Mouse (Mus musculus): ENCODE results near the gene P2rx4. TPM values are rescaled to one million over a fixed set of nuclear protein-coding genes. Genes with fewer than 3 reads are reported as not detected.

The P2rx4 gene
- polyA plus RNA-seq, 1 experiment from 2014 or later = 20.1 TPM

GRCm38 (mm10) chr5:122698701-122699060 is 8.7 kb upstream of the P2rx4 start:
- Histone ChIP-seq H3K9me3 (ENCODE audit: control insufficient read depth, low read length) (no peaks in the 10 kb centered on the region), H3K27ac (replicated peaks; ENCODE audit: low read depth, low read length) (no peak overlapping the region), H3K4me2 (ENCODE audit: low read depth, low read length) (no peak overlapping the region), H3K9ac (ENCODE audit: low read depth, low read length) (no peak overlapping the region), H3K4me1 (ENCODE audit: control insufficient read depth, insufficient read depth, low read length) (no peaks in the 10 kb centered on the region), H3K27me3 (replicated peaks; ENCODE audit: control insufficient read depth, insufficient read depth, low read length) (no peaks in the 10 kb centered on the region), H3K4me3 (ENCODE audit: low read depth, low read length) (no peak overlapping the region), H3K36me3 (ENCODE audit: control insufficient read depth, insufficient read depth, low read length) (no peaks in the 10 kb centered on the region)
- WGBS = 80% methylated on average over 9 of the region's 9 CpGs
- ATAC-seq (ENCODE audit: low read depth) (no peak), DNase-seq (ENCODE audit: low spot score) (no peak)

GRCm38 (mm10) chr5:122700109-122700836 is 7.1 kb upstream of the P2rx4 start:
- H3K9ac ChIP-seq (ENCODE audit: low read depth, low read length) = no peak overlapping the region
- ATAC-seq (ENCODE audit: low read depth) = no peak
- no peak overlapping the region for H3K27ac ChIP-seq (replicated peaks; ENCODE audit: low read depth, low read length)
- no peaks in the 10 kb centered on the region for H3K27me3 ChIP-seq (replicated peaks; ENCODE audit: control insufficient read depth, insufficient read depth, low read length)
- H3K4me3 ChIP-seq (ENCODE audit: low read depth, low read length) = no peak overlapping the region
- H3K9me3 ChIP-seq (ENCODE audit: control insufficient read depth, low read length) = no peaks in the 10 kb centered on the region
- no peak overlapping the region for H3K4me2 ChIP-seq (ENCODE audit: low read depth, low read length)
- no peak for DNase-seq (ENCODE audit: low spot score)
- H3K36me3 ChIP-seq (ENCODE audit: control insufficient read depth, insufficient read depth, low read length) = no peaks in the 10 kb centered on the region
- H3K4me1 ChIP-seq (ENCODE audit: control insufficient read depth, insufficient read depth, low read length) = no peaks in the 10 kb centered on the region
- WGBS = 78% methylated on average over 12 of the region's 12 CpGs

DNA sequence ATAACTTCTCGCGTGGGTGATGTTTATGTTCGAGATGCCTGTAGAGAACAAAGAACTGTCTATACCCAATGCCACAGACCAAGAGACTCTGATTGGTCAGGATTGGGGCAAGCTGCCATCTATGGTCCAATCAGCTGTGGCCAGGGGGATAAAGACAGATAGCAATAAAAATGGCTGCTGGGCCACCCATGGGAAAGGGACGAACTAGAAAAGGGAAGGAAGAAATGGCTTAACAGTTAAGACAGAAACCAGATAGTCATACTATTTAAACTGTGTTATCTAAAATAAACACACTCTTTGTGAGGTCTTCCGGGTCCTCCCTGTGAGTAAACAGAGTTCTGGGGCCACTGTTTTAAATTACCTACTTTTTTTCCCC is 6.5 kb upstream of the P2rx4 start:
- H3K36me3 ChIP-seq (ENCODE audit: control insufficient read depth, insufficient read depth, low read length) = no peaks in the 10 kb centered on the region
- H3K27ac ChIP-seq (replicated peaks; ENCODE audit: low read depth, low read length) = no peak overlapping the region
- H3K4me3 ChIP-seq (ENCODE audit: low read depth, low read length) = no peak overlapping the region
- DNase-seq (ENCODE audit: low spot score) (no peak), ATAC-seq (ENCODE audit: low read depth) (no peak)
- WGBS = 51% methylated on average over 5 of the region's 5 CpGs
- no peaks in the 10 kb centered on the region for H3K9me3 ChIP-seq (ENCODE audit: control insufficient read depth, low read length)
- H3K9ac ChIP-seq (ENCODE audit: low read depth, low read length) = no peak overlapping the region
- H3K4me1 ChIP-seq (ENCODE audit: control insufficient read depth, insufficient read depth, low read length) = no peaks in the 10 kb centered on the region
- no peak overlapping the region for H3K4me2 ChIP-seq (ENCODE audit: low read depth, low read length)
- no peaks in the 10 kb centered on the region for H3K27me3 ChIP-seq (replicated peaks; ENCODE audit: control insufficient read depth, insufficient read depth, low read length)

GRCm38 (mm10) chr5:122702156-122702555 is 5.2 kb upstream of the P2rx4 start:
- no peak overlapping the region for H3K4me3 ChIP-seq (ENCODE audit: low read depth, low read length)
- no peaks in the 10 kb centered on the region for H3K36me3 ChIP-seq (ENCODE audit: control insufficient read depth, insufficient read depth, low read length)
- no peak overlapping the region for H3K9ac ChIP-seq (ENCODE audit: low read depth, low read length)
- ATAC-seq (ENCODE audit: low read depth) = no peak
- H3K9me3 ChIP-seq (ENCODE audit: control insufficient read depth, low read length) = no peaks in the 10 kb centered on the region
- H3K4me2 ChIP-seq (ENCODE audit: low read depth, low read length) = no peak overlapping the region
- DNase-seq (ENCODE audit: low spot score) = no peak
- H3K4me1 ChIP-seq (ENCODE audit: control insufficient read depth, insufficient read depth, low read length) = peaks cover 7% of the 10 kb centered on the region
- no peak overlapping the region for H3K27ac ChIP-seq (replicated peaks; ENCODE audit: low read depth, low read length)
- WGBS = 74% methylated on average over 6 of the region's 6 CpGs
- H3K27me3 ChIP-seq (replicated peaks; ENCODE audit: control insufficient read depth, insufficient read depth, low read length) = no peaks in the 10 kb centered on the region

DNA sequence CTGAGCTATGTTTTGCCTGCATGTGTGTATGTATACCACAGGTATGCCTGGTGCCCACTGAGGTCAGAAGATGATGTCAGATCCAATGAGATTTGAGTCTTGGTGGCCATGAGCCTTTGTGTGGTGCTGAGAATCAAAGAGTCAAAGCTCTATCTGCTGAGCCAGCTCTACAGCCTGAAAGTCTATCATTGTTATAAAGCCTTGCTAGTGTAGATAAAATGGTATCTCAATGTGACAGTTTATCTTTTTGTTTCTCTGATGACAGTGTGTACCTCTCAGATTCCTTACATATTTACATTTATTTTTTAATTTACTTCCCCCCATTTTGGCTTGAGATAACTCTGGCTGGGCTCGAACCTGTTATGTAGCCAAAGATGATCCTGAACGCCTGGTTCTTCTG is 3.8 kb upstream of the P2rx4 start:
- H3K27ac ChIP-seq (replicated peaks; ENCODE audit: low read depth, low read length) = no peak overlapping the region

DNA sequence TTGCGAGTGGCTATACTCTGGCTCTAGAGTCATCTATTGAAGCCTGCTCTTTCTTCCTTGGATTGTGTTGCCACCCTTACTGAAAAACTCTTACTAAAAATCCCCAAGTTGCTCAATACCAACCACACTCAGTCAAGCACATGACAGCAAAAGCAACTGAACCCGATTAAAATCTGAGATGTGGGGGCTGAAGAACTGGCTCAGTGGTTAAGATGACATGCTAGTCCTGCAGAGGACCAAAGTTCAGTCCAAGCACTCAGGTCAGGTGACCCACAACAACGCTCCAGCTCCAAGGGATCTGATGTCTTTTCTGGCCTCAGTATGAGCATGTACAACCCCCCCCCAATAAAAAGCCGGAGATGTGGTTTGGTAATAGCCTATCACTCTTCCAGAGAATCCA is 2.8 kb upstream of the P2rx4 start:
- Histone ChIP-seq H3K27ac (replicated peaks; ENCODE audit: low read depth, low read length) (no peak overlapping the region), H3K4me1 (ENCODE audit: control insufficient read depth, insufficient read depth, low read length) (peaks cover 7% of the 10 kb centered on the region), H3K4me3 (ENCODE audit: low read depth, low read length) (no peak overlapping the region), H3K9ac (ENCODE audit: low read depth, low read length) (no peak overlapping the region), H3K27me3 (replicated peaks; ENCODE audit: control insufficient read depth, insufficient read depth, low read length) (no peaks in the 10 kb centered on the region), H3K9me3 (ENCODE audit: control insufficient read depth, low read length) (no peaks in the 10 kb centered on the region), H3K4me2 (ENCODE audit: low read depth, low read length) (no peak overlapping the region), H3K36me3 (ENCODE audit: control insufficient read depth, insufficient read depth, low read length) (no peaks in the 10 kb centered on the region)
- 86% methylated on average over 4 of the region's 4 CpGs for WGBS
- ATAC-seq (ENCODE audit: low read depth) (no peak), DNase-seq (ENCODE audit: low spot score) (no peak)

More for the DNA sequence above, 3.8 kb upstream of the P2rx4 start:
- DNase-seq (ENCODE audit: low spot score) (no peak), ATAC-seq (ENCODE audit: low read depth) (no peak)
- peaks cover 7% of the 10 kb centered on the region for H3K4me1 ChIP-seq (ENCODE audit: control insufficient read depth, insufficient read depth, low read length)
- H3K27me3 ChIP-seq (replicated peaks; ENCODE audit: control insufficient read depth, insufficient read depth, low read length) = no peaks in the 10 kb centered on the region
- H3K9ac ChIP-seq (ENCODE audit: low read depth, low read length) = no peak overlapping the region
- no peaks in the 10 kb centered on the region for H3K9me3 ChIP-seq (ENCODE audit: control insufficient read depth, low read length)
- WGBS = 77% methylated on average over 2 of the region's 2 CpGs
- H3K36me3 ChIP-seq (ENCODE audit: control insufficient read depth, insufficient read depth, low read length) = no peaks in the 10 kb centered on the region
- no peak overlapping the region for H3K4me2 ChIP-seq (ENCODE audit: low read depth, low read length)
- no peak overlapping the region for H3K4me3 ChIP-seq (ENCODE audit: low read depth, low read length)

GRCm38 (mm10) chr5:122705174-122705573 is 2.2 kb upstream of the P2rx4 start:
- peaks cover 7% of the 10 kb centered on the region for H3K4me1 ChIP-seq (ENCODE audit: control insufficient read depth, insufficient read depth, low read length)
- no peaks in the 10 kb centered on the region for H3K27me3 ChIP-seq (replicated peaks; ENCODE audit: control insufficient read depth, insufficient read depth, low read length)
- no peak overlapping the region for H3K27ac ChIP-seq (replicated peaks; ENCODE audit: low read depth, low read length)

GRCm38 (mm10) chr5:122706917-122707275 is 448 bp upstream of the P2rx4 start:
- 46% methylated on average over 4 of the region's 5 CpGs for WGBS
- Histone ChIP-seq H3K9me3 (ENCODE audit: control insufficient read depth, low read length) (no peaks in the 10 kb centered on the region), H3K27me3 (replicated peaks; ENCODE audit: control insufficient read depth, insufficient read depth, low read length) (no peaks in the 10 kb centered on the region), H3K4me1 (ENCODE audit: control insufficient read depth, insufficient read depth, low read length) (peaks cover 7% of the 10 kb centered on the region), H3K27ac (replicated peaks; ENCODE audit: low read depth, low read length) (peak overlapping the region; percentile 79), H3K9ac (ENCODE audit: low read depth, low read length) (peak overlapping the region; percentile 84), H3K36me3 (ENCODE audit: control insufficient read depth, insufficient read depth, low read length) (no peaks in the 10 kb centered on the region), H3K4me3 (ENCODE audit: low read depth, low read length) (peak overlapping the region; percentile 77), H3K4me2 (ENCODE audit: low read depth, low read length) (peak overlapping the region; percentile 93)
- DNase-seq (ENCODE audit: low spot score) (no peak), ATAC-seq (ENCODE audit: low read depth) (no peak; the same call in 1 of the 2 replicates)

More at GRCm38 (mm10) chr5:122705174-122705573, 2.2 kb upstream of the P2rx4 start:
- Histone ChIP-seq H3K4me3 (ENCODE audit: low read depth, low read length) (no peak overlapping the region), H3K36me3 (ENCODE audit: control insufficient read depth, insufficient read depth, low read length) (no peaks in the 10 kb centered on the region), H3K9me3 (ENCODE audit: control insufficient read depth, low read length) (no peaks in the 10 kb centered on the region), H3K4me2 (ENCODE audit: low read depth, low read length) (no peak overlapping the region), H3K9ac (ENCODE audit: low read depth, low read length) (no peak overlapping the region)
- no peak for ATAC-seq (ENCODE audit: low read depth)
- DNase-seq (ENCODE audit: low spot score) = no peak
- WGBS = 72% methylated on average over 3 of the region's 3 CpGs

DNA sequence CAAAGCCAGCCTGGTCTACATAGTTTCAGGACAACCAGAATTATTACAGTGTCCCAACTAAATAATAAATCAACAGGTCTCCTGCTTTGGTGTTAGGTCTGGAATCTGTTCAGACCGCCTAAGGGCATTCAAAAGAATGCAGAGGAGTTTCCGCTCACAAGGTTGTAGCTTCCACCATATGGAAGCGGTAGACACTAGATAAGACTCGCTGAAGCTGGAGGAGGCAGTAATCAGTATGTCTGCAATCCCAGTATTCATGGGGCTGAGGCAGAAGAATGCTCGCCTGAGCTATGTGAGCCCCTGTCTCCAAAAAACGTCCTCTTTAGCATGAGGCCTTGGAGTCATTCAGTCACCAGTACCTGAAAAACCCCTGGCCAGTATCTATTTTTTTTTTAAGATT is 1.5 kb downstream of the P2rx4 start:
- ATAC-seq (ENCODE audit: low read depth) = no peak
- H3K27ac ChIP-seq (replicated peaks; ENCODE audit: low read depth, low read length) = no peak overlapping the region
- H3K4me2 ChIP-seq (ENCODE audit: low read depth, low read length) = no peak overlapping the region
- H3K36me3 ChIP-seq (ENCODE audit: control insufficient read depth, insufficient read depth, low read length) = no peaks in the 10 kb centered on the region
- no peak for DNase-seq (ENCODE audit: low spot score)
- no peaks in the 10 kb centered on the region for H3K9me3 ChIP-seq (ENCODE audit: control insufficient read depth, low read length)
- whole genome bisulfite sequencing = 77% methylated on average over 6 of the region's 6 CpGs
- no peak overlapping the region for H3K4me3 ChIP-seq (ENCODE audit: low read depth, low read length)
- no peaks in the 10 kb centered on the region for H3K27me3 ChIP-seq (replicated peaks; ENCODE audit: control insufficient read depth, insufficient read depth, low read length)
- H3K4me1 ChIP-seq (ENCODE audit: control insufficient read depth, insufficient read depth, low read length) = peaks cover 7% of the 10 kb centered on the region
- H3K9ac ChIP-seq (ENCODE audit: low read depth, low read length) = no peak overlapping the region
